Mouse (Mus musculus): ENCODE measurements around the gene Efcab2. TPM values are rescaled to one million over a fixed set of nuclear protein-coding genes. Genes with fewer than 3 reads are reported as not detected.

Efcab2 gene
- polyA plus RNA-seq (2012; ENCODE audit: low replicate concordance), result 0.29 TPM in 1 of 2 replicates, not detected in the other

DNA sequence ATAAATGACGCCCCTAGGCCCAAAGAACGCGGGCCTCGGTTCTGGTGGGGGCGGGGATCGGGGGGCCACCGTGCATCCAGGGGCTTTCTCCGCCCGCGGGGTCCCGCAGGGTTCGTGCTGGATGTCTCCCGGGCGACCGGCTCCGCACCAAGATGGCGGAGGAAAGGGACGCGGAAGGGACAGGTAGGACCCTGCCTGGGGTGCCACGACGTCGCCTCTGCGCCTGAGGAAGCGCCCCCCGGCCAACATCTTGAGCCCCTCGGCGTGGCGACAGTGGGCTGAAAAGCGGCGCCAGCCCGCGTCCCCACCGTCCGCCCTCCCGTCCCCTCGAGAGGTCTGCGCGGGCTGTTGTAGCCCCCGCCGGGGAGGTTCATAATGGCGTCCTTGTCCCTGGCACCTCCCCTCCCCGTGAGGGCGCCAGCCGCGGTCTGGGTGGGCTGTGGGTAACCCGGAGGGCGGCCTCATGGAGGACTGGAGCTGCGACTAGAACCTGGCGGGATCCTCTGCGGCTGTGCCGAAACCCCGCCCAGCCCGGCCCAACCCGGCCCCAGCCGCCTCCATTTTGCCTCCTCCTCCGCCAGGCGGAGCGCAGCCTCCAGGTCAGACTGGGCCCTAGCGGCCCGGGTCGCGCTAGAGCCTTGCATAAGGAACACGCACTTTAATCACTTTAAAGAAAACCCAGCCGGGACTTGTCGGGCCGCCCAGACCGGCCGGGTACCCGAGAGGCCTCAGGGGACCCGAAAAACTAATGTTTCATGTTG lies at the start of gene Efcab2:
Efcab2 (plus strand) TSS at position 135 of the 761 bp plus-strand sequence.

DNA sequence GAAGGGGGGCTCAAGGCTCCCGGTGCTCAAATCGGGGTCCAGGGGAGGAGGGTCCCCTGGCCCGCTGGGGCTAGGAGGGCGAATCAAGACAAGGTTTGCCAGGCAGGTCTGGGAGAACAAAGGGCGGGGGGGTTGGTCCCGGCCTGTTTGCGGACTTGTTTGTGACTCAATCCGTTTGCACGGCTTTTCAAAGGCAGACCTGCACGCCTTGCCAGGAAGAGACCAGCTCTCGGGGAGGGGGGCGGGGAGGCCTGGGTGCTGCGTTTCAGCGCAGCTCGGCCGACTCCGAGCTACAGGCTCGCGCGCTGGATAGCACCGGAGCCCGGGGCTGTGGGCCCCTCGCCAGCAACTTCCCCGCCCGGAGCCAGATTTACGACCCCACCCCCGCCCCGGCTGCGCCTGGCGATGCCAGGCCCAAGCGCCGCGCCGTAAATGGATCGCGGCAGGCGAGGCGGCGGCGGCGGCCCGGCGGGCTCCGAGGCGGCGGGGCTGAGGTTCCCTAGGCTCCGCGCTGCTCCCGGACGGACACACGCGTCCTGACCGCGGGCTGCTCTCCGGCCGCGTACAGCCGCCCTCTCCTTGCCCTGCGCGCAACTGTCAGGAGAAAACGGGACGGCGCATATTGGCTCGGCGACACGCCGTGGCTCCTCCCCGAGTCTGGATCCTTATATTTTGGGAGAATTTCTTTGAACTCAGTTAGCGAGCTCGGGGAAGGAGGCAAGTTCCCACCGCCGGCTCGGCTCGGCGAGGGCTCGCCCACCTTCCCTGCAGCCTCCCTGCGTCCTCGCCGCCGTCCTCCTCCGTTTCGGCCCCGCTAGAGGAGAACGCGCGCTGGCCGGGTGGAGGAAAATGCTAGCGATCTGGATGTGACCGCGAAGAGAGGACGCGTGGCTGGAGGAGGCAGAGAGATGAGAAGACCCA lies 122.8 kb downstream of the Efcab2 start, which contains the start of gene Kif26b:
Kif26b (plus strand) TSS at position 695 of the 921 bp plus-strand sequence.

Other genes with a start within 250 kb of the Efcab2 start
- gene Desi2, start 218.7 kb upstream of the Efcab2 start, polyA plus RNA-seq (2012; ENCODE audit: low replicate concordance), result 4.4 and 8.8 TPM in 2 replicates
- gene Cox20, start 87.0 kb upstream of the Efcab2 start, polyA plus RNA-seq (2012; ENCODE audit: low replicate concordance), result 2.8 and 17.1 TPM in 2 replicates
- 279 and 486 TPM in 2 replicates for gene Hnrnpu, start 68.3 kb upstream of the Efcab2 start, polyA plus RNA-seq (2012; ENCODE audit: low replicate concordance)
- 0.09 and 0.13 TPM in 2 replicates for gene Kif26b, start 123.0 kb downstream of the Efcab2 start, polyA plus RNA-seq (2012; ENCODE audit: low replicate concordance)

Measured in hematopoietic multipotent progenitor cell, adult 10-12 weeks (in vitro differentiated cells).